ENCODE assay signal across 13 mouse cellular contexts in genomic region chr5:89714552-89714951, GRCm38 (mm10).
DNase-seq lines count a peak whose midpoint lies in the region; ATAC-seq and TF ChIP-seq lines count a peak whose summit lies in the region.
"Had no signal": no experiment of that assay in that cellular context is flagged by ENCODE, and none has a peak within 500 bp of the region (broad histone marks: within the 10 kb centered on the region; RNA-seq: fewer than 3 reads in every experiment).

No protein-coding gene starts in this region.

- H3K4me1 ChIP-seq in kidney, embryonic 16.5 days (ENCODE audit: insufficient read depth, low read length) = no peaks in the 10 kb centered on the region
- no peaks in the 10 kb centered on the region; the same call in 1 of the 2 replicates for H3K4me1 ChIP-seq in stomach, postnatal 0 days (replicated peaks; ENCODE audit: control insufficient read depth, insufficient read depth)

- H3K4me2 ChIP-seq in kidney, embryonic 16.5 days (replicated peaks; ENCODE audit: low read depth, low read length) = no peak overlapping the region
- H3K4me2 ChIP-seq in stomach, postnatal 0 days (replicated peaks; ENCODE audit: low read depth) = no peak overlapping the region

- no peak overlapping the region for H3K4me3 ChIP-seq in kidney, embryonic 16.5 days (ENCODE audit: low read length)
- H3K4me3 ChIP-seq in stomach, postnatal 0 days (ENCODE audit: low read depth, low read length) = no peak overlapping the region

- no peaks in the 10 kb centered on the region for H3K36me3 ChIP-seq in kidney, embryonic 16.5 days (ENCODE audit: insufficient read depth, low read length)
- no peaks in the 10 kb centered on the region for H3K36me3 ChIP-seq in stomach, postnatal 0 days (ENCODE audit: control insufficient read depth, insufficient read depth, low read length)

- no peak overlapping the region for H3K9ac ChIP-seq in kidney, embryonic 16.5 days (replicated peaks; ENCODE audit: low read length)
- H3K9ac ChIP-seq in stomach, postnatal 0 days (ENCODE audit: low read length) = no peak overlapping the region

- no peaks in the 10 kb centered on the region for H3K9me3 ChIP-seq in kidney, embryonic 16.5 days (ENCODE audit: low read length)
- H3K9me3 ChIP-seq in stomach, postnatal 0 days (ENCODE audit: control insufficient read depth, low read length) = no peaks in the 10 kb centered on the region

- no peak for TF ChIP-seq EP300 in stomach, postnatal 0 days (optimal IDR thresholded peaks at IDR 0.05)

- DNase-seq in embryo, embryonic 10 days (ENCODE audit: low spot score) = peak; percentile 22
- no peak for DNase-seq in embryo, embryonic 9.5 days (ENCODE audit: extremely low spot score)
- peak; percentile 12 to 31 for DNase-seq in kidney, postnatal 25 days
- peak; percentile 29 for DNase-seq in right cerebral cortex, adult 18-20 months
- no peak for DNase-seq in right cerebral cortex, postnatal 25 days
- DNase-seq in stomach, postnatal 0 days (ENCODE audit: low spot score) = no peak
- DNase-seq in thymus, postnatal 36 days = no peak
- DNase-seq: right cerebral cortex, postnatal 14 days; thymus, adult 2 months had no signal

- no peaks in the 10 kb centered on the region for H3K27me3 ChIP-seq in kidney, embryonic 16.5 days (ENCODE audit: insufficient read depth, low read length)
- H3K27me3 ChIP-seq in stomach, postnatal 0 days (ENCODE audit: control insufficient read depth, insufficient read depth, low read length) = no peaks in the 10 kb centered on the region

- H3K27ac ChIP-seq in kidney, embryonic 16.5 days (ENCODE audit: low read length) = no peak overlapping the region
- no peak overlapping the region for H3K27ac ChIP-seq in stomach, postnatal 0 days (replicated peaks)
- H3K27ac ChIP-seq: macrophage had no signal

- ATAC-seq in kidney, embryonic 16.5 days (ENCODE audit: low FRiP score, low TSS enrichment) = no peak
- no peak for ATAC-seq in stomach, postnatal 0 days (ENCODE audit: low FRiP score, low TSS enrichment)
- ATAC-seq: CD4-positive, CD25-positive, alpha-beta regulatory T cell, adult 4 months; hindbrain, embryonic 16.5 days had no signal

- 46% methylated on average over 2 of the region's 2 CpGs for WGBS in kidney, embryonic 16.5 days
- 55% methylated on average over 2 of the region's 2 CpGs for WGBS in stomach, postnatal 0 days

- TF ChIP-seq CTCF in stomach, postnatal 0 days (IDR thresholded peaks at IDR 0.05; ENCODE audit: low read depth) = peak; percentile 57

Comparison
In these comparisons a context has a peak if more than half of its experiments do, and no peak if none do; other contexts are left out.
1. DNase-seq: peak in embryo, embryonic 10 days (single experiment), kidney, postnatal 25 days (2 of 2) and right cerebral cortex, adult 18-20 months (single experiment); none in embryo, embryonic 9.5 days (single experiment), right cerebral cortex, postnatal 25 days (single experiment), stomach, postnatal 0 days (single experiment) and thymus, postnatal 36 days (0 of 2).